Mouse (Mus musculus) neural tube, embryonic 12.5 days (tissue): ENCODE data around the gene Gm49373. TPM values are rescaled to one million over a fixed set of nuclear protein-coding genes. Genes with fewer than 3 reads are reported as not detected.

Experiments used
- ATAC-seq: fragments of 200-750 bp; cut with Nextera tagmentation; 2 replicates; pipeline ENCODE4 v1.8.0; 2017; ENCODE audit warnings: low read depth, mild to moderate bottlenecking, moderate TSS enrichment, moderate library complexity; ENCODE audit not compliant: low FRiP score
- H3K27ac ChIP-seq: fragments of 300-500 bp; sonication (generic); 2 replicates; pipeline ENCODE4 v1.5.1; 2016
- H3K27me3 ChIP-seq: fragments of 300-500 bp; sonication (generic); replicated peaks from 2 replicates; pipeline ENCODE4 v1.6.1; 2016; ENCODE audit warnings: mild to moderate bottlenecking
- H3K36me3 ChIP-seq: fragments of 300-500 bp; sonication (generic); 2 replicates; pipeline ENCODE4 v1.6.1; 2016; ENCODE audit warnings: mild to moderate bottlenecking
- H3K4me1 ChIP-seq: fragments of 300-500 bp; sonication (generic); 2 replicates; pipeline ENCODE4 v1.6.1; 2016
- H3K4me2 ChIP-seq: fragments of 300-500 bp; sonication (generic); replicated peaks from 2 replicates; pipeline ENCODE4 v1.6.1; 2016; ENCODE audit warnings: mild to moderate bottlenecking
- H3K4me3 ChIP-seq: fragments of 300-500 bp; sonication (generic); 2 replicates; pipeline ENCODE4 v1.5.1; 2016
- H3K9ac ChIP-seq: fragments of 300-500 bp; sonication (generic); 2 replicates; pipeline ENCODE4 v1.6.1; 2016; ENCODE audit warnings: mild to moderate bottlenecking
- H3K9me3 ChIP-seq: fragments of 300-500 bp; sonication (generic); 2 replicates; pipeline ENCODE4 v1.6.1; 2016; ENCODE audit warnings: mild to moderate bottlenecking
- WGBS: fragments of 180-500 bp; shearing (Covaris S2); methylation state at CpG from one replicate; pipeline ENCODE4 v1.1.7; 2016; 5-methylcytosine and 5-hydroxymethylcytosine counted together
- microRNA counts: library from miRNA; unstranded; fragments of <30 nt; microRNA quantifications from one replicate; lab custom pipeline; 2017
- microRNA-seq: library from miRNA; unstranded; fragments of <30 nt; microRNA quantifications from one replicate; pipeline ENCODE4, GENCODE M21; 2017
- polyA plus RNA-seq: library from polyadenylated mRNA; unstranded; fragments of >200 nt; fragmentation: Nextera tagmentation; extraction: Ambion mirVana; gene quantifications from 2 replicates; pipeline ENCODE4 v1.2.1, GENCODE M21; 2016

The Gm49373 gene
- polyA plus RNA-seq, 1 experiment from 2014 or later = 1.7 TPM

- 66% methylated on average over 6 of the region's 6 CpGs for WGBS
- H3K4me1 ChIP-seq = no peaks in the 10 kb centered on the region
- H3K27me3 ChIP-seq = peaks cover 22% of the 10 kb centered on the region
- H3K9ac ChIP-seq = no peak overlapping the region
- H3K36me3 ChIP-seq = no peaks in the 10 kb centered on the region
- no peaks in the 10 kb centered on the region for H3K9me3 ChIP-seq
- H3K27ac ChIP-seq = no peak overlapping the region
- H3K4me2 ChIP-seq = no peak overlapping the region
- no peak for ATAC-seq
- no peak overlapping the region for H3K4me3 ChIP-seq
These were observed 50.6 kb downstream of the Gm49373 start for GRCm38 (mm10) chr9:21022288-21022687.

GRCm38 (mm10) chr9:21021363-21021762 lies 51.5 kb downstream of the Gm49373 start:
- H3K27ac ChIP-seq = no peak overlapping the region
- no peaks in the 10 kb centered on the region for H3K36me3 ChIP-seq
- WGBS = 76% methylated on average over 3 of the region's 3 CpGs
- no peak overlapping the region for H3K4me3 ChIP-seq
- H3K27me3 ChIP-seq = peaks cover 27% of the 10 kb centered on the region
- H3K4me1 ChIP-seq = no peaks in the 10 kb centered on the region; the same call in 1 of the 2 replicates
- no peak for ATAC-seq
- H3K9ac ChIP-seq = no peak overlapping the region
- no peak overlapping the region for H3K4me2 ChIP-seq
- no peaks in the 10 kb centered on the region for H3K9me3 ChIP-seq

- H3K4me1 ChIP-seq = peaks cover 14% of the 10 kb centered on the region; the same call in 1 of the 2 replicates
- ATAC-seq = no peak
- H3K4me3 ChIP-seq = no peak overlapping the region
- no peak overlapping the region for H3K4me2 ChIP-seq
- no peak overlapping the region for H3K27ac ChIP-seq
- no peak overlapping the region for H3K9ac ChIP-seq
- H3K27me3 ChIP-seq = peaks cover 52% of the 10 kb centered on the region
- 76% methylated on average over 2 of the region's 2 CpGs for WGBS
- H3K36me3 ChIP-seq = no peaks in the 10 kb centered on the region
- no peaks in the 10 kb centered on the region for H3K9me3 ChIP-seq
These were observed 54.3 kb downstream of the Gm49373 start for GRCm38 (mm10) chr9:21018600-21018999.

- H3K4me2 ChIP-seq = no peak overlapping the region
These were observed 55.7 kb downstream of the Gm49373 start for GRCm38 (mm10) chr9:21017177-21017575.

GRCm38 (mm10) chr9:21016331-21017176 lies 56.3 kb downstream of the Gm49373 start:
- 5% methylated on average over 17 of the region's 17 CpGs for WGBS
- Histone ChIP-seq H3K4me2 (peak overlapping the region; percentile 45), H3K4me3 (0 out of 2 replicates have a peak overlapping the region, but pooled peaks have one; percentile 9)

More at GRCm38 (mm10) chr9:21017177-21017575, 55.7 kb downstream of the Gm49373 start:
- Histone ChIP-seq H3K27ac (no peak overlapping the region), H3K27me3 (peaks cover 60% of the 10 kb centered on the region), H3K36me3 (no peaks in the 10 kb centered on the region), H3K4me1 (peaks cover 14% of the 10 kb centered on the region; the same call in 1 of the 2 replicates), H3K4me3 (no peak overlapping the region), H3K9ac (no peak overlapping the region), H3K9me3 (no peaks in the 10 kb centered on the region)
- ATAC-seq = no peak
- 38% methylated on average over 4 of the region's 4 CpGs for WGBS

GRCm38 (mm10) chr9:21015571-21016130 lies 57.2 kb downstream of the Gm49373 start, which contains the start of gene Icam1:
Gene Icam1 (plus strand): TSS chr9:21015985.
- Histone ChIP-seq H3K36me3 (no peaks in the 10 kb centered on the region), H3K4me2 (peak within 1 kb of the TSS; percentile 45), H3K4me3 (peak within 1 kb of the TSS; percentile 9), H3K4me1 (peaks cover 14% of the 10 kb centered on the region; the same call in 1 of the 2 replicates), H3K9ac (no peak within 1 kb of the TSS), H3K9me3 (no peaks in the 10 kb centered on the region), H3K27me3 (peaks cover 62% of the 10 kb centered on the region), H3K27ac (no peak within 1 kb of the TSS)
- no peak for ATAC-seq
- 0% methylated on average over 30 of the region's 30 CpGs for WGBS

More at GRCm38 (mm10) chr9:21016331-21017176, 56.3 kb downstream of the Gm49373 start:
- Histone ChIP-seq H3K27ac (no peak overlapping the region), H3K36me3 (no peaks in the 10 kb centered on the region), H3K27me3 (peaks cover 62% of the 10 kb centered on the region), H3K9ac (no peak overlapping the region), H3K4me1 (peaks cover 14% of the 10 kb centered on the region; the same call in 1 of the 2 replicates), H3K9me3 (no peaks in the 10 kb centered on the region)
- no peak for ATAC-seq

- H3K36me3 ChIP-seq = no peaks in the 10 kb centered on the region
- H3K9me3 ChIP-seq = no peaks in the 10 kb centered on the region
- H3K4me2 ChIP-seq = peak overlapping the region; percentile 45
- no peak for ATAC-seq
- no peak overlapping the region for H3K27ac ChIP-seq
- H3K4me1 ChIP-seq = peaks cover 14% of the 10 kb centered on the region; the same call in 1 of the 2 replicates
- H3K27me3 ChIP-seq = peaks cover 62% of the 10 kb centered on the region
- H3K9ac ChIP-seq = no peak overlapping the region
- WGBS = 2% methylated on average over 26 of the region's 29 CpGs
- H3K4me3 ChIP-seq = no peak overlapping the region; the same call in 1 of the 2 replicates
These were observed 58.0 kb downstream of the Gm49373 start for GRCm38 (mm10) chr9:21014691-21015570.

MicroRNA genes within 50 kb of the gene (microRNA counts, 519-probe panel; counts per million panel counts)
- microRNA mmu-miR-1900 (lab: Ali Mortazavi, UCI) = 4,768 counts per million, percentile 83 among the panel's probes with 10 or more counts

Small RNA genes within 50 kb of the gene (microRNA-seq; reads per million reads assigned to microRNA genes)
- gene Mir1900 (not detected), gene Mir7082 (2.0 reads per million)

Other genes starting within 250 kb of the Gm49373 start
- 1.4 and 1.6 TPM in 2 replicates for gene A230050P20Rik, start 204.5 kb downstream of the Gm49373 start, polyA plus RNA-seq
- 5.8 and 6.7 TPM in 2 replicates for gene Angptl6, start 193.4 kb downstream of the Gm49373 start, polyA plus RNA-seq
- 54.1 and 58.6 TPM in 2 replicates for gene Ppan, start 184.9 kb downstream of the Gm49373 start, polyA plus RNA-seq
- 301 and 309 TPM in 2 replicates for gene Eif3g, start 174.5 kb downstream of the Gm49373 start, polyA plus RNA-seq
- gene Dnmt1, start 113.2 kb downstream of the Gm49373 start, polyA plus RNA-seq = 89.4 and 92.4 TPM in 2 replicates
- 17.7 and 19.5 TPM in 2 replicates for gene S1pr2, start 96.3 kb downstream of the Gm49373 start, polyA plus RNA-seq
- 116 and 121 TPM in 2 replicates for gene Mrpl4, start 70.4 kb downstream of the Gm49373 start, polyA plus RNA-seq
- 5.0 and 5.8 TPM in 2 replicates for gene Icam1, start 57.1 kb downstream of the Gm49373 start, polyA plus RNA-seq
- gene Icam4, start 43.7 kb downstream of the Gm49373 start, polyA plus RNA-seq = 1.6 and 2.1 TPM in 2 replicates
- gene Icam5, start 41.0 kb downstream of the Gm49373 start, polyA plus RNA-seq = 0.14 and 0.15 TPM in 2 replicates
- 0.66 and 2.9 TPM in 2 replicates for gene Zglp1, start 6.0 kb downstream of the Gm49373 start, polyA plus RNA-seq
- 44.0 and 57.0 TPM in 2 replicates for gene Fdx1l, start 518 bp upstream of the Gm49373 start, polyA plus RNA-seq
- 1.6 and 2.8 TPM in 2 replicates for gene Gm38431, start 18.9 kb upstream of the Gm49373 start, polyA plus RNA-seq
- gene Raver1, start 18.9 kb upstream of the Gm49373 start, polyA plus RNA-seq = 54.2 and 63.4 TPM in 2 replicates
- 14.1 and 15.2 TPM in 2 replicates for gene Tyk2, start 58.1 kb upstream of the Gm49373 start, polyA plus RNA-seq
- 271 and 293 TPM in 2 replicates for gene Cdc37, start 76.9 kb upstream of the Gm49373 start, polyA plus RNA-seq
- 12.3 and 14.7 TPM in 2 replicates for gene Pde4a, start 92.6 kb upstream of the Gm49373 start, polyA plus RNA-seq
- gene Keap1, start 166.3 kb upstream of the Gm49373 start, polyA plus RNA-seq = 53.9 and 55.1 TPM in 2 replicates
- 1.5 and 2.0 TPM in 2 replicates for gene S1pr5, start 175.3 kb upstream of the Gm49373 start, polyA plus RNA-seq
- gene Atg4d, start 192.2 kb upstream of the Gm49373 start, polyA plus RNA-seq = 57.4 and 57.6 TPM in 2 replicates
- 18.0 and 25.2 TPM in 2 replicates for gene Kri1, start 214.9 kb upstream of the Gm49373 start, polyA plus RNA-seq
- gene Cdkn2d, start 218.3 kb upstream of the Gm49373 start, polyA plus RNA-seq = 94.6 and 96.1 TPM in 2 replicates
- 0.65 and 1.3 TPM in 2 replicates for gene Ap1m2, start 239.2 kb upstream of the Gm49373 start, polyA plus RNA-seq
- gene Slc44a2, start 247.6 kb upstream of the Gm49373 start, polyA plus RNA-seq = 78.4 and 85.2 TPM in 2 replicates